Mouse (Mus musculus) hindbrain, embryonic 16.5 days (tissue): ENCODE results near the gene Ntn1. TPM values are rescaled to one million over a fixed set of nuclear protein-coding genes. Genes with fewer than 3 reads are reported as not detected.

Experiments used
- ATAC-seq: fragments of 200-750 bp; cut with Nextera tagmentation; 2 replicates; pipeline ENCODE4 v1.8.0; 2017; ENCODE audit warnings: moderate TSS enrichment, moderate library complexity
- H3K27ac ChIP-seq: fragments of 300-500 bp; sonication (generic); 2 replicates; pipeline ENCODE4 v1.5.1; 2014; ENCODE audit warnings: low read depth, mild to moderate bottlenecking, control low read depth, low read length, moderate library complexity
- H3K27me3 ChIP-seq: fragments of 300-500 bp; sonication (generic); replicated peaks from 2 replicates; pipeline ENCODE4 v1.6.1; 2014; ENCODE audit warnings: low read length; ENCODE audit not compliant: control insufficient read depth, insufficient read depth
- H3K36me3 ChIP-seq: fragments of 300-500 bp; sonication (generic); 2 replicates; pipeline ENCODE4 v1.6.1; 2014; ENCODE audit warnings: mild to moderate bottlenecking, low read length, moderate library complexity, mixed read lengths; ENCODE audit not compliant: control insufficient read depth, insufficient read depth
- H3K4me1 ChIP-seq: fragments of 300-500 bp; sonication (generic); 2 replicates; pipeline ENCODE4 v1.6.1; 2014; ENCODE audit warnings: low read depth, low read length; ENCODE audit not compliant: control insufficient read depth, insufficient read depth
- H3K4me2 ChIP-seq: fragments of 300-500 bp; sonication (generic); 2 replicates; pipeline ENCODE4 v1.6.1; 2014; ENCODE audit warnings: mild to moderate bottlenecking, low read length, control low read depth, moderate library complexity
- H3K4me3 ChIP-seq: fragments of 300-500 bp; sonication (generic); 2 replicates; pipeline ENCODE4 v1.5.1; 2014; ENCODE audit warnings: mild to moderate bottlenecking, low read length, control low read depth, moderate library complexity
- H3K9ac ChIP-seq: fragments of 300-500 bp; sonication (generic); 2 replicates; pipeline ENCODE4 v1.6.1; 2014; ENCODE audit warnings: low read depth, mild to moderate bottlenecking, control low read depth, low read length, moderate library complexity
- H3K9me3 ChIP-seq: fragments of 300-500 bp; sonication (generic); 2 replicates; pipeline ENCODE4 v1.6.1; 2014; ENCODE audit warnings: mild to moderate bottlenecking, low read length, moderate library complexity; ENCODE audit not compliant: control insufficient read depth
- WGBS: fragments of 180-500 bp; shearing (Covaris S2); extraction: QIAGEN DNeasy Blood & Tissue Kit; methylation state at CpG from one replicate; pipeline ENCODE4 v1.1.7; 2014; 5-methylcytosine and 5-hydroxymethylcytosine counted together
- polyA plus RNA-seq: library from polyadenylated mRNA; unstranded; fragments of >200 nt; fragmentation: Nextera tagmentation; extraction: Ambion mirVana; gene quantifications from 2 replicates; pipeline ENCODE4 v1.2.1, GENCODE M21; 2015

Ntn1 gene
- polyA plus RNA-seq, 1 experiment from 2014 or later: 13.3 TPM

- Histone ChIP-seq H3K4me3 (no peak overlapping the region), H3K27ac (peak overlapping the region; percentile 63), H3K9me3 (no peaks in the 10 kb centered on the region), H3K9ac (no peak overlapping the region), H3K4me2 (no peak overlapping the region), H3K27me3 (no peaks in the 10 kb centered on the region; the same call in 1 of the 2 replicates), H3K36me3 (no peaks in the 10 kb centered on the region), H3K4me1 (peaks cover 17% of the 10 kb centered on the region)
- 14% methylated on average over 6 of the region's 6 CpGs for WGBS
- peak; percentile 82 for ATAC-seq
Measured at GRCm38 (mm10) chr11:68215206-68215912, 185.3 kb downstream of the Ntn1 start.

GRCm38 (mm10) chr11:68214496-68215205 lies 186.0 kb downstream of the Ntn1 start:
- H3K27ac ChIP-seq: peak overlapping the region; percentile 63
- peak overlapping the region; percentile 23; the same call in 1 of the 2 replicates for H3K9ac ChIP-seq
- H3K4me2 ChIP-seq: no peak overlapping the region
- peaks cover 17% of the 10 kb centered on the region for H3K4me1 ChIP-seq
- H3K36me3 ChIP-seq: no peaks in the 10 kb centered on the region
- no peaks in the 10 kb centered on the region; the same call in 1 of the 2 replicates for H3K27me3 ChIP-seq
- ATAC-seq: peak; percentile 7; the same call in 1 of the 2 replicates
- H3K4me3 ChIP-seq: no peak overlapping the region
- WGBS: 45% methylated on average over 9 of the region's 9 CpGs
- no peaks in the 10 kb centered on the region for H3K9me3 ChIP-seq

- Histone ChIP-seq H3K4me2 (no peak overlapping the region), H3K4me3 (no peak overlapping the region), H3K36me3 (no peaks in the 10 kb centered on the region), H3K27me3 (no peaks in the 10 kb centered on the region; the same call in 1 of the 2 replicates), H3K9ac (no peak overlapping the region), H3K27ac (no peak overlapping the region), H3K9me3 (no peaks in the 10 kb centered on the region), H3K4me1 (peaks cover 17% of the 10 kb centered on the region)
- ATAC-seq: no peak
- WGBS: 65% methylated on average over 3 of the region's 3 CpGs
Measured at GRCm38 (mm10) chr11:68213896-68214295, 186.7 kb downstream of the Ntn1 start.

DNA sequence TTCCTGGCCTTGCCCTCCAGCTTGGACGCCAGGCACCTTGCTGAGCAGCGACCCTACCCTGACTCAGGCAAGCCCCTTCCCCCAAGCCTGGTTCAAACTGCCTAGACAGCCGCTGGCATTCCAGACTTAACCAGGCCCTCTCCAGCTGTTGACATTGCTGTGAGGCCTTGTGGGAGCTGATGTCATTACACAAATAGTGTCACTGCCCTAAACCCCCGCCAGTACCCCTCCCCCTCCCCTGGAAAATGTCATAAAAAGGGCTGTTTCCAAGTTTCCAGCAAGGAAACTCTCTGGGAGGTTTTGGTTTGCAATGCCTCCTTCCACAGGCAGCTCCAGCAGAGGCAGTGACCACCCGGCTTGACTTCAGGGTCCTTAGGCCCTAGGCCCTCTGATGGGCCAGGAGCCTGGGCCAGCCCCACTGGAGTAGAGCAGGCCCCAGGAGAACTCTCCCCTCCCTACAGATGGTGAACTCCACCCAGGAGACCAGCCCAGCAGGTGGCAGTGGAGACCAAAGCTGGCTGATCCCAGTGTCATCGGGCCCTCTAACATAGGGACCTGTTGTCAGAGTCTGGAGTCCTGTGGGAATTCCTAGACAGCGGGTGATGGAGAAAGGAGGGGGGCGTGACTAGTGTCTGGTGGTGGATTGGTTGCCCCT lies 188.6 kb downstream of the Ntn1 start:
- H3K9me3 ChIP-seq: no peaks in the 10 kb centered on the region
- no peak overlapping the region for H3K4me3 ChIP-seq
- H3K9ac ChIP-seq: no peak overlapping the region
- H3K27ac ChIP-seq: no peak overlapping the region
- no peak for ATAC-seq
- H3K4me2 ChIP-seq: no peak overlapping the region
- H3K36me3 ChIP-seq: no peaks in the 10 kb centered on the region
- H3K4me1 ChIP-seq: peaks cover 21% of the 10 kb centered on the region
- WGBS: 50% methylated on average over 8 of the region's 8 CpGs
- no peaks in the 10 kb centered on the region; the same call in 1 of the 2 replicates for H3K27me3 ChIP-seq

DNA sequence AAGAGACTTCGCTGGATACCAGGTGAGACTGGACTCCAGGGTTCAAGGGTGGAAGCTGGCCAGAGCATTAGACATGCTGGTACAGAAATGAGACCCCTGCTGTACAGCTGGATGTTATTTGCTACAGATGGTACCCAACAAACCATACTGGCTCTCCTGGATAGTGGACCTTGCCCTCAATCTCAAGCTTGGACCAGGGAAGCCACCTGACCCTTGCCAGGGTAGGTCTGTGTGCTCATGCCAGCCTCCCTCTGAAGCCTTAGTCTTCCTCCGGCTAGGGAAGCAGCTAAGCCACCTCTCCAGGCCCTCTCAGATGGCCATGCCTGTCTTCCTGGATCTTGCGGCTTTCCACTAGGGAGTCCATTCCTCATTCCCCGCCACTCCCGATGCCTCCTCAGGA lies 189.9 kb downstream of the Ntn1 start:
- ATAC-seq: no peak
- Histone ChIP-seq H3K27ac (no peak overlapping the region), H3K27me3 (no peaks in the 10 kb centered on the region; the same call in 1 of the 2 replicates), H3K36me3 (no peaks in the 10 kb centered on the region), H3K4me1 (peaks cover 15% of the 10 kb centered on the region), H3K9me3 (no peaks in the 10 kb centered on the region), H3K4me3 (no peak overlapping the region), H3K4me2 (no peak overlapping the region), H3K9ac (no peak overlapping the region)
- 91% methylated on average over 5 of the region's 5 CpGs for WGBS

- Histone ChIP-seq H3K9me3 (no peaks in the 10 kb centered on the region), H3K4me3 (no peak overlapping the region), H3K27ac (no peak overlapping the region), H3K4me1 (peaks cover 4% of the 10 kb centered on the region; the same call in 1 of the 2 replicates), H3K27me3 (no peaks in the 10 kb centered on the region; the same call in 1 of the 2 replicates), H3K36me3 (no peaks in the 10 kb centered on the region), H3K4me2 (no peak overlapping the region), H3K9ac (no peak overlapping the region)
- WGBS: 85% methylated on average over 4 of the region's 4 CpGs
- ATAC-seq: no peak
Measured at GRCm38 (mm10) chr11:68209506-68209905, 191.1 kb downstream of the Ntn1 start.

DNA sequence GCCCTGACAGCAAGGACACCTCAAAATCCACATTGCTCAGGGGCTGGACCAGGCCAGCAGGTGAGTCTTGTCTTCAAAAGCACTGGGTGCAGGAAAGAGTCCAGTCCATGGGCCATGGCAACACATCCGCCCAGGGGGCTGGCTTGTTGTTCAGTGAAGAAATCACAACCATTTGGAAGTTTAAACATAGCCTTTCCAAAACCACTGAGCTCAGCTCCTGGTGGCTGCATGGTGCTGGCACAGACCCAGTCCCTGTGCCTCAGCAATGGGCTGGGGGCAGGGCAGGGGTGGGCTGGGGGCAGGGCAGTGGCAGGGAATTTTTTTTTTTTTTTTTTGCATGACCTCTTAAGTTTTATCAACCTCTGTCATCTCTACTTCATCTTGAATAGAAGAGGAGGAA lies 192.0 kb downstream of the Ntn1 start:
- H3K27me3 ChIP-seq: no peaks in the 10 kb centered on the region; the same call in 1 of the 2 replicates
- no peaks in the 10 kb centered on the region for H3K9me3 ChIP-seq
- H3K4me2 ChIP-seq: no peak overlapping the region
- no peaks in the 10 kb centered on the region for H3K36me3 ChIP-seq
- ATAC-seq: no peak
- H3K27ac ChIP-seq: no peak overlapping the region
- no peak overlapping the region for H3K9ac ChIP-seq
- no peak overlapping the region for H3K4me3 ChIP-seq
- H3K4me1 ChIP-seq: peaks cover 4% of the 10 kb centered on the region; the same call in 1 of the 2 replicates
- WGBS: 67% methylated on average over 1 of the region's 1 CpGs

DNA sequence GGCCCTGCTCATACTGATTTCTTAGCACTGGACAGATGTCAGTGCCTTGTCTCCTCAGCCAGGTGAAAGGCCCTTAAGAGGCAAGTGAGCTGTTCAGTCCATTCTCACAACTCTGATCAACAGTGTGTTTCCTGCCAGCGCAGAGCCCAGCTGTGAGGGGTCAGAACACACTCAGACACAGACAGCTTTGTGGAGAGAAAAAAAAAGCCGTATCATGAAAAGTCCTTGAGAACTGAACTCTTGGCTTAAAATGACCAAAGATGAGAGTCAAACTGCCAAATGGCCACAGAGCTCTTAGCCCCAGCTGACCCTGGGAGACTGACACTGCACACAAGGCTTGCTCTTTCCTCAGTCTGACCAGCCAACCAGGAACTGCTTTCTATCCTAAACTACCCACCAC lies 192.6 kb downstream of the Ntn1 start:
- H3K4me1 ChIP-seq: peaks cover 4% of the 10 kb centered on the region; the same call in 1 of the 2 replicates

More for the DNA sequence above, 192.6 kb downstream of the Ntn1 start:
- Histone ChIP-seq H3K4me2 (no peak overlapping the region), H3K4me3 (no peak overlapping the region), H3K27me3 (no peaks in the 10 kb centered on the region; the same call in 1 of the 2 replicates), H3K9me3 (no peaks in the 10 kb centered on the region), H3K36me3 (no peaks in the 10 kb centered on the region), H3K9ac (no peak overlapping the region), H3K27ac (peak overlapping the region; percentile 41; the same call in 1 of the 2 replicates)
- no peak for ATAC-seq
- 72% methylated on average over 2 of the region's 2 CpGs for WGBS
